Mouse (Mus musculus) liver, embryonic 15.5 days (tissue): ENCODE measurements at regions not wholly inside any gene's neighbourhood (a gene's known extent, or its start where the extent isn't known, plus 50 kb on each side); places are given as distances from the start of the nearest gene placed in this dataset.

Experiments used
- ATAC-seq: fragments of 200-750 bp; cut with Nextera tagmentation; 2 replicates; pipeline ENCODE4 v1.8.0; 2017; ENCODE audit warnings: moderate number of reproducible peaks, mild to moderate bottlenecking, moderate library complexity; ENCODE audit not compliant: insufficient read depth
- H3K27ac ChIP-seq: fragments of 300-500 bp; sonication (generic); replicated peaks from 2 replicates; pipeline ENCODE4 v1.5.1; 2015; ENCODE audit warnings: mild to moderate bottlenecking, inconsistent platforms
- H3K27me3 ChIP-seq: fragments of 300-500 bp; sonication (generic); 2 replicates; pipeline ENCODE4 v1.6.1; 2015; ENCODE audit warnings: mild to moderate bottlenecking, inconsistent platforms
- H3K36me3 ChIP-seq: fragments of 300-500 bp; sonication (generic); replicated peaks from 2 replicates; pipeline ENCODE4 v1.6.1; 2015; ENCODE audit warnings: moderate library complexity, mild to moderate bottlenecking, inconsistent platforms
- H3K4me1 ChIP-seq: fragments of 300-500 bp; sonication (generic); replicated peaks from 2 replicates; pipeline ENCODE4 v1.6.1; 2015; ENCODE audit warnings: inconsistent platforms
- H3K4me2 ChIP-seq: fragments of 300-500 bp; sonication (generic); 2 replicates; pipeline ENCODE4 v1.6.1; 2015; ENCODE audit warnings: moderate library complexity, mild to moderate bottlenecking, inconsistent platforms
- H3K4me3 ChIP-seq: fragments of 300-500 bp; sonication (generic); replicated peaks from 2 replicates; pipeline ENCODE4 v1.5.1; 2015; ENCODE audit warnings: mild to moderate bottlenecking, inconsistent platforms
- H3K9ac ChIP-seq: fragments of 300-500 bp; sonication (generic); 2 replicates; pipeline ENCODE4 v1.6.1; 2015; ENCODE audit warnings: moderate library complexity, mild to moderate bottlenecking, inconsistent platforms
- H3K9me3 ChIP-seq: fragments of 300-500 bp; sonication (generic); replicated peaks from 2 replicates; pipeline ENCODE4 v1.6.1; 2016; ENCODE audit warnings: inconsistent platforms
- WGBS: fragments of 180-500 bp; shearing (Covaris S2); methylation state at CpG from one replicate; pipeline ENCODE4 v1.1.7; 2015; ENCODE audit warnings: mixed read lengths; ENCODE audit not compliant: insufficient replicate concordance; 5-methylcytosine and 5-hydroxymethylcytosine counted together

- Histone ChIP-seq H3K9me3 (no peaks in the 10 kb centered on the region), H3K4me1 (no peaks in the 10 kb centered on the region), H3K9ac (no peak overlapping the region), H3K4me3 (no peak overlapping the region), H3K36me3 (no peaks in the 10 kb centered on the region), H3K27me3 (no peaks in the 10 kb centered on the region), H3K27ac (no peak overlapping the region), H3K4me2 (no peak overlapping the region)
- WGBS = 56% methylated on average over 2 of the region's 2 CpGs
- ATAC-seq = no peak
Observed at GRCm38 (mm10) chr9:25414315-25414714, 67.0 kb upstream of the Eepd1 start.

GRCm38 (mm10) chr9:25426941-25427340, 54.4 kb upstream of the Eepd1 start:
- Histone ChIP-seq H3K27ac (no peak overlapping the region), H3K4me3 (no peak overlapping the region), H3K27me3 (no peaks in the 10 kb centered on the region), H3K4me1 (no peaks in the 10 kb centered on the region), H3K9me3 (no peaks in the 10 kb centered on the region), H3K36me3 (no peaks in the 10 kb centered on the region), H3K4me2 (no peak overlapping the region), H3K9ac (no peak overlapping the region)
- WGBS = 56% methylated on average over 1 of the region's 1 CpGs
- ATAC-seq = no peak

DNA sequence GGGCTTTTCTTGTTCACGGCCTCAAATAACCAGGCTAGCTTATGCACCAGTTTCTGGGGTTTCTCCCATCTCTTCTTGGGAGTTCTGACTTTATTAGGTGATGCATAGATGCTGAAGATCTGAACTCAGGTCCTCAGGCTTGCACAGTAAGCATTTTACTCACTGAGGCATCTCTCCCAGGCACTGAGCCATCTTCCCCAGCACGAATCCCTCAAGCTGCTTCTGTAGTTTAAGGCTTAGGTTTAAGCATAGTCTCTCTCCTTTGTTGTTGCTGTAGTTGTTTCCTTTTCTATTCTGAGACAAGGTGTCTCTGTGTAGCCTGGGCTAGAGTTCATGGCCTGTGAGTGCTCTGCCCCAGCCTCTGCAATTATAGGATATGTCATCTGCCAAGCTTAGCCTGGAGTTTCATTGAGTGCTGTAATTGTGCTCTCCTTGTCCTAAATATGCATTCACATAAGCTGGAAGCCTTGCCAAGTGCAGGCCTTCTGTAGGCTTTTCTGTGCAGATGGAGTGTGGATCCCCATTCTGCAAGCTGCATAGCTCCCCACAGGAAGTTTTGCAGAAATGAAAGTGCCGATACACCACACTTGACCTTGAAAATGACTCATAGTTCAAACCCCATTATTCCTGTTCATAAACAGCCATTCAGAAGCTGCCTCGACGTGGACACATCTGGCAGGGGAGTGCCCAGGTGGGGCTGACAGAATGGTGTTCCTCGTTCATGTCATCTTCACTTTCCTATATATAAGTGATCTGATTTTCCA, 51.7 kb upstream of the Eepd1 start:
- ATAC-seq = no peak

More for the DNA sequence above, 51.7 kb upstream of the Eepd1 start:
- Histone ChIP-seq H3K27ac (no peak overlapping the region), H3K36me3 (no peaks in the 10 kb centered on the region), H3K4me2 (no peak overlapping the region), H3K9me3 (no peaks in the 10 kb centered on the region), H3K27me3 (no peaks in the 10 kb centered on the region), H3K4me3 (no peak overlapping the region), H3K9ac (no peak overlapping the region), H3K4me1 (no peaks in the 10 kb centered on the region)
- WGBS = 45% methylated on average over 6 of the region's 6 CpGs
